In genomic region chr1:153685630-153686029, GRCm38 (mm10) we compare ENCODE assay signal across 33 mouse cellular contexts. TPM values are rescaled to one million over a fixed set of nuclear protein-coding genes. Genes with fewer than 3 reads are reported as not detected.
A peak's percentile ranks its signal among the peaks of the same experiment; 100 is the strongest.
DNase-seq lines count a peak whose midpoint lies in the region; ATAC-seq and TF ChIP-seq lines count a peak whose summit lies in the region.
"Had no signal": no experiment of that assay in that cellular context is flagged by ENCODE, and none has a peak within 500 bp of the region (broad histone marks: within the 10 kb centered on the region; RNA-seq: fewer than 3 reads in every experiment).

No protein-coding gene starts in this region.

- no peak overlapping the region for H3K27ac ChIP-seq in embryonic facial prominence, embryonic 11.5 days (replicated peaks; ENCODE audit: low read depth, low read length)
- no peak overlapping the region for H3K27ac ChIP-seq in embryonic facial prominence, embryonic 10.5 days (replicated peaks)
- H3K27ac ChIP-seq in embryonic fibroblast, embryonic 13.5 days (ENCODE audit: insufficient read depth, low read length), result peak overlapping the region; percentile 66
- H3K27ac ChIP-seq: embryonic facial prominence, embryonic 12.5 days; embryonic facial prominence, embryonic 15.5 days; forebrain, embryonic 10.5 days; forebrain, embryonic 13.5 days; hindbrain, embryonic 12.5 days; hindbrain, embryonic 15.5 days had no signal

- no peaks in the 10 kb centered on the region for H3K27me3 ChIP-seq in embryonic facial prominence, embryonic 11.5 days (ENCODE audit: control insufficient read depth, insufficient read depth, low read length)
- H3K27me3 ChIP-seq in embryonic facial prominence, embryonic 10.5 days (replicated peaks; ENCODE audit: low read depth, poor library complexity, severe bottlenecking), result 0 out of 2 replicates have a peak, but pooled peaks cover 4% of the 10 kb centered on the region
- H3K27me3 ChIP-seq: embryonic facial prominence, embryonic 12.5 days; embryonic facial prominence, embryonic 15.5 days; forebrain, embryonic 13.5 days; hindbrain, embryonic 12.5 days; hindbrain, embryonic 15.5 days; Patski had no signal

- H3K4me2 ChIP-seq in embryonic facial prominence, embryonic 11.5 days (ENCODE audit: low read depth, low read length), result no peak overlapping the region
- H3K4me2 ChIP-seq: embryonic facial prominence, embryonic 12.5 days; embryonic facial prominence, embryonic 15.5 days; forebrain, embryonic 13.5 days; heart, embryonic 11.5 days; hindbrain, embryonic 12.5 days; hindbrain, embryonic 15.5 days had no signal

- no peak for TF ChIP-seq CTCF in embryonic fibroblast, embryonic 13.5 days (IDR thresholded peaks at IDR 0.05; ENCODE audit: borderline replicate concordance, insufficient read depth, low read length)

- WGBS in embryonic facial prominence, embryonic 11.5 days, result 28% methylated on average over 3 of the region's 3 CpGs
- 41% methylated on average over 3 of the region's 3 CpGs for WGBS in embryonic facial prominence, embryonic 10.5 days

- no peaks in the 10 kb centered on the region for H3K36me3 ChIP-seq in embryonic facial prominence, embryonic 11.5 days (replicated peaks; ENCODE audit: control insufficient read depth, insufficient read depth, low read depth, low read length)
- no peaks in the 10 kb centered on the region for H3K36me3 ChIP-seq in embryonic facial prominence, embryonic 10.5 days (replicated peaks)
- H3K36me3 ChIP-seq: embryonic facial prominence, embryonic 12.5 days; embryonic facial prominence, embryonic 15.5 days; forebrain, embryonic 10.5 days; hindbrain, embryonic 12.5 days; hindbrain, embryonic 15.5 days had no signal

- no peak overlapping the region for H3K4me3 ChIP-seq in embryonic facial prominence, embryonic 11.5 days (ENCODE audit: low read depth, low read length)
- no peak overlapping the region for H3K4me3 ChIP-seq in embryonic facial prominence, embryonic 10.5 days
- no peak overlapping the region for H3K4me3 ChIP-seq in embryonic fibroblast, embryonic 13.5 days (ENCODE audit: insufficient read depth, low read length)
- H3K4me3 ChIP-seq: embryonic facial prominence, embryonic 12.5 days; embryonic facial prominence, embryonic 15.5 days; erythroblast, embryonic 14.5 days; forebrain, embryonic 10.5 days; forebrain, embryonic 13.5 days; hindbrain, embryonic 12.5 days; hindbrain, embryonic 15.5 days had no signal

- H3K4me1 ChIP-seq in embryonic facial prominence, embryonic 11.5 days (ENCODE audit: control insufficient read depth, insufficient read depth, low read length), result no peaks in the 10 kb centered on the region
- peaks cover 24% of the 10 kb centered on the region for H3K4me1 ChIP-seq in embryonic facial prominence, embryonic 10.5 days
- H3K4me1 ChIP-seq in embryonic fibroblast, embryonic 13.5 days (ENCODE audit: control insufficient read depth, insufficient read depth, low read length), result peaks cover 17% of the 10 kb centered on the region
- H3K4me1 ChIP-seq: forebrain, embryonic 13.5 days; hindbrain, embryonic 15.5 days had no signal

- no peaks in the 10 kb centered on the region for H3K9me3 ChIP-seq in embryonic facial prominence, embryonic 11.5 days (replicated peaks; ENCODE audit: control insufficient read depth, low read length)
- H3K9me3 ChIP-seq in embryonic facial prominence, embryonic 10.5 days, result no peaks in the 10 kb centered on the region
- H3K9me3 ChIP-seq: embryonic facial prominence, embryonic 12.5 days; embryonic facial prominence, embryonic 15.5 days; forebrain, embryonic 10.5 days; forebrain, embryonic 13.5 days; hindbrain, embryonic 12.5 days; hindbrain, embryonic 15.5 days had no signal

- peak; percentile 56 for DNase-seq in embryonic facial prominence, embryonic 11.5 days (ENCODE audit: low spot score)
- no peak for DNase-seq in embryonic facial prominence, embryonic 10.5 days (ENCODE audit: low spot score)
- DNase-seq in Muller cell, postnatal 12 days (ENCODE audit: inconsistent ontology term), result peak; percentile 54
- DNase-seq in gastrocnemius, adult 8-10 months (ENCODE audit: low spot score in 2 of 2), result no peak
- DNase-seq in kidney, postnatal 4 days, result no peak
- DNase-seq in urinary bladder, postnatal 36 days (ENCODE audit: low spot score in 2 of 2), result no peak
- DNase-seq: adrenal gland, adult 8-10 months; adrenal gland, postnatal 25 days; B cell, adult 2 months; cerebellum, adult 11 months; cerebellum, adult 2 months; cerebellum, adult 9-11 months; cerebellum, postnatal 25 days; embryo, embryonic 11 days; gastrocnemius, postnatal 14 days; heart, adult 11 months had no signal

- no peak for ATAC-seq in embryonic facial prominence, embryonic 11.5 days (replicated peaks; ENCODE audit: insufficient number of reproducible peaks, low FRiP score, low TSS enrichment, low read depth)
- ATAC-seq: forebrain, embryonic 13.5 days; forebrain, embryonic 16.5 days; intestine, postnatal 0 days; Patski had no signal

- no peak overlapping the region for H3K9ac ChIP-seq in embryonic facial prominence, embryonic 11.5 days (replicated peaks; ENCODE audit: low read length)
- H3K9ac ChIP-seq: embryonic facial prominence, embryonic 12.5 days; embryonic facial prominence, embryonic 15.5 days; forebrain, embryonic 13.5 days; hindbrain, embryonic 12.5 days; hindbrain, embryonic 15.5 days had no signal

- no peak for TF ChIP-seq POLR2A in embryonic fibroblast, embryonic 13.5 days (IDR thresholded peaks at IDR 0.05; ENCODE audit: low read depth, low read length)

RNA-seq across cellular contexts. Expression of gene Rgs8, which starts 32.8 kb away (rescaled TPM):
- 1.9 and 2.6 TPM in 2 replicates for polyA plus RNA-seq in embryonic facial prominence, embryonic 11.5 days (2014; fragmentation: Nextera tagmentation; extraction: Ambion mirVana)
- polyA plus RNA-seq in embryonic facial prominence, embryonic 10.5 days (2016; fragmentation: Nextera tagmentation; extraction: Ambion mirVana), result 2.3 and 2.6 TPM in 2 replicates
- polyA plus RNA-seq in embryonic fibroblast, embryonic 13.5 days (2011; ENCODE audit: insufficient read length, low read depth, missing spikeins), result 0.39 and 0.48 TPM in 2 replicates
- total RNA-seq in gastrocnemius, adult 8-10 months (2022), result not detected
- total RNA-seq: adrenal gland, postnatal 25 days; CH12.LX; gastrocnemius, adult 18-20 months; heart, adult 8-10 months; heart, postnatal 25 days; MEL had no signal
- polyA plus RNA-seq: erythroblast, embryonic 14.5 days had no signal

RNA-seq across cellular contexts. Expression of gene Rgs16, which starts 54.5 kb away (rescaled TPM):
- polyA plus RNA-seq in embryonic facial prominence, embryonic 11.5 days (2014; fragmentation: Nextera tagmentation; extraction: Ambion mirVana), result 6.5 and 6.7 TPM in 2 replicates
- 7.9 and 9.5 TPM in 2 replicates for polyA plus RNA-seq in embryonic facial prominence, embryonic 10.5 days (2016; fragmentation: Nextera tagmentation; extraction: Ambion mirVana)
- polyA plus RNA-seq in embryonic fibroblast, embryonic 13.5 days (2011; ENCODE audit: insufficient read length, low read depth, missing spikeins), result 21.7 and 52.7 TPM in 2 replicates
- total RNA-seq in gastrocnemius, adult 8-10 months (2022), result under 1 TPM; 0.52 to 0.91 (median 0.71) TPM
- total RNA-seq: MEL had no signal
- polyA plus RNA-seq: erythroblast, embryonic 14.5 days had no signal

Comparison
In these comparisons a context has a peak if more than half of its experiments do, and no peak if none do; other contexts are left out.
1. DNase-seq: peak in embryonic facial prominence, embryonic 11.5 days (single experiment) and Muller cell, postnatal 12 days (single experiment); none in embryonic facial prominence, embryonic 10.5 days (single experiment), gastrocnemius, adult 8-10 months (0 of 2), kidney, postnatal 4 days (0 of 2) and urinary bladder, postnatal 36 days (0 of 2).